Mouse (Mus musculus) embryonic facial prominence, embryonic 14.5 days (tissue): ENCODE measurements at regions not wholly inside any gene's neighbourhood (a gene's known extent, or its start where the extent isn't known, plus 50 kb on each side); places are given as distances from the start of the nearest gene placed in this dataset.
A peak's percentile ranks its signal among the peaks of the same experiment; 100 is the strongest.

Source experiments
- ATAC-seq: fragments of 200-750 bp; cut with Nextera tagmentation; 2 replicates; pipeline ENCODE4 v1.8.0; 2017; ENCODE audit warnings: low read depth, moderate number of reproducible peaks, moderate TSS enrichment
- DNase-seq: peaks from one replicate; pipeline ENCODE4 v3.0.0-alpha.2; 2015; ENCODE audit warnings: low spot score
- H3K27ac ChIP-seq: fragments of 300-500 bp; sonication (generic); replicated peaks from 2 replicates; pipeline ENCODE4 v1.5.1; 2014; ENCODE audit warnings: low read depth, mild to moderate bottlenecking, low read length, moderate library complexity
- H3K27me3 ChIP-seq: fragments of 300-500 bp; sonication (generic); replicated peaks from 2 replicates; pipeline ENCODE4 v1.6.1; 2014; ENCODE audit warnings: low read length; ENCODE audit not compliant: control insufficient read depth, insufficient read depth
- H3K36me3 ChIP-seq: fragments of 300-500 bp; sonication (generic); 2 replicates; pipeline ENCODE4 v1.6.1; 2014; ENCODE audit warnings: low read length, mixed read lengths; ENCODE audit not compliant: control insufficient read depth, insufficient read depth
- H3K4me1 ChIP-seq: fragments of 300-500 bp; sonication (generic); 2 replicates; pipeline ENCODE4 v1.6.1; 2014; ENCODE audit warnings: antibody characterized with exemption, low read length; ENCODE audit not compliant: control insufficient read depth, insufficient read depth
- H3K4me2 ChIP-seq: fragments of 300-500 bp; sonication (generic); 2 replicates; pipeline ENCODE4 v1.6.1; 2014; ENCODE audit warnings: low read depth, mild to moderate bottlenecking, low read length, moderate library complexity, mixed read lengths
- H3K4me3 ChIP-seq: fragments of 300-500 bp; sonication (generic); 2 replicates; pipeline ENCODE4 v1.5.1; 2014; ENCODE audit warnings: low read depth, mild to moderate bottlenecking, low read length
- H3K9ac ChIP-seq: fragments of 300-500 bp; sonication (generic); 2 replicates; pipeline ENCODE4 v1.6.1; 2014; ENCODE audit warnings: low read depth, mild to moderate bottlenecking, low read length, moderate library complexity, mixed read lengths
- H3K9me3 ChIP-seq: fragments of 300-500 bp; sonication (generic); 2 replicates; pipeline ENCODE4 v1.6.1; 2016; ENCODE audit warnings: low read length; ENCODE audit not compliant: control insufficient read depth
- WGBS: fragments of 180-500 bp; shearing (Covaris S2); extraction: QIAGEN DNeasy Blood & Tissue Kit; methylation state at CpG from one replicate; pipeline ENCODE4 v1.1.7; 2014; 5-methylcytosine and 5-hydroxymethylcytosine counted together

- no peak for ATAC-seq
- Histone ChIP-seq H3K27ac (no peak overlapping the region), H3K4me1 (no peaks in the 10 kb centered on the region), H3K4me2 (no peak overlapping the region), H3K9me3 (no peaks in the 10 kb centered on the region), H3K9ac (no peak overlapping the region), H3K4me3 (no peak overlapping the region), H3K27me3 (no peaks in the 10 kb centered on the region), H3K36me3 (no peaks in the 10 kb centered on the region)
- WGBS, result 35% methylated on average over 4 of the region's 4 CpGs
- DNase-seq, result no peak
Observed at GRCm38 (mm10) chr16:42488745-42489144, 148.3 kb upstream of the Gap43 start.

- H3K9me3 ChIP-seq, result no peaks in the 10 kb centered on the region
- no peaks in the 10 kb centered on the region for H3K4me1 ChIP-seq
- ATAC-seq (no peak), DNase-seq (peak; percentile 8)
- H3K27me3 ChIP-seq, result no peaks in the 10 kb centered on the region
- WGBS, result 61% methylated on average over 5 of the region's 5 CpGs
- H3K9ac ChIP-seq, result no peak overlapping the region
- no peak overlapping the region for H3K4me2 ChIP-seq
- no peak overlapping the region for H3K27ac ChIP-seq
- H3K4me3 ChIP-seq, result no peak overlapping the region
- H3K36me3 ChIP-seq, result no peaks in the 10 kb centered on the region
Observed at GRCm38 (mm10) chr16:42479978-42480377, 139.5 kb upstream of the Gap43 start.

- Histone ChIP-seq H3K27me3 (no peaks in the 10 kb centered on the region), H3K9me3 (no peaks in the 10 kb centered on the region), H3K27ac (no peak overlapping the region), H3K9ac (no peak overlapping the region), H3K4me1 (no peaks in the 10 kb centered on the region), H3K4me3 (no peak overlapping the region), H3K4me2 (no peak overlapping the region), H3K36me3 (no peaks in the 10 kb centered on the region)
- WGBS, result 80% methylated on average over 1 of the region's 1 CpGs
- ATAC-seq, result no peak
- DNase-seq, result no peak
Observed at GRCm38 (mm10) chr16:42466976-42467375, 126.5 kb upstream of the Gap43 start.

GRCm38 (mm10) chr16:42456335-42456984, 116.0 kb upstream of the Gap43 start:
- no peak overlapping the region for H3K9ac ChIP-seq
- H3K4me1 ChIP-seq, result no peaks in the 10 kb centered on the region
- H3K27ac ChIP-seq, result no peak overlapping the region
- DNase-seq, result peak; percentile 28
- no peaks in the 10 kb centered on the region for H3K27me3 ChIP-seq
- H3K4me3 ChIP-seq, result no peak overlapping the region
- no peak overlapping the region for H3K4me2 ChIP-seq
- H3K36me3 ChIP-seq, result no peaks in the 10 kb centered on the region
- no peaks in the 10 kb centered on the region for H3K9me3 ChIP-seq
- no peak for ATAC-seq
- WGBS, result 71% methylated on average over 8 of the region's 8 CpGs

GRCm38 (mm10) chr16:42453338-42453737, 112.9 kb upstream of the Gap43 start:
- no peaks in the 10 kb centered on the region for H3K36me3 ChIP-seq
- H3K4me3 ChIP-seq, result no peak overlapping the region
- no peak for ATAC-seq
- WGBS, result 78% methylated on average over 5 of the region's 5 CpGs
- 0 out of 2 replicates have a peak, but pooled peaks cover 3% of the 10 kb centered on the region for H3K9me3 ChIP-seq
- H3K27me3 ChIP-seq, result no peaks in the 10 kb centered on the region
- no peak overlapping the region for H3K4me2 ChIP-seq
- no peak for DNase-seq
- no peak overlapping the region for H3K9ac ChIP-seq
- no peaks in the 10 kb centered on the region for H3K4me1 ChIP-seq
- H3K27ac ChIP-seq, result no peak overlapping the region

GRCm38 (mm10) chr16:42449840-42450444, 109.5 kb upstream of the Gap43 start:
- WGBS, result 77% methylated on average over 8 of the region's 8 CpGs
- H3K9me3 ChIP-seq, result 0 out of 2 replicates have a peak, but pooled peaks cover 3% of the 10 kb centered on the region
- H3K9ac ChIP-seq, result no peak overlapping the region
- H3K27me3 ChIP-seq, result no peaks in the 10 kb centered on the region
- H3K4me2 ChIP-seq, result no peak overlapping the region
- no peaks in the 10 kb centered on the region for H3K36me3 ChIP-seq
- H3K4me3 ChIP-seq, result no peak overlapping the region
- peaks cover 2% of the 10 kb centered on the region for H3K4me1 ChIP-seq
- DNase-seq (no peak), ATAC-seq (no peak)
- H3K27ac ChIP-seq, result no peak overlapping the region

GRCm38 (mm10) chr16:42444863-42445423, 104.5 kb upstream of the Gap43 start:
- no peaks in the 10 kb centered on the region for H3K27me3 ChIP-seq
- H3K9me3 ChIP-seq, result 0 out of 2 replicates have a peak, but pooled peaks cover 3% of the 10 kb centered on the region
- ATAC-seq (peak; percentile 76), DNase-seq (peak; percentile 17)
- 0 out of 2 replicates have a peak overlapping the region, but pooled peaks have one; percentile 12 for H3K4me3 ChIP-seq
- 22% methylated on average over 6 of the region's 6 CpGs for WGBS
- H3K4me1 ChIP-seq, result peaks cover 7% of the 10 kb centered on the region
- H3K9ac ChIP-seq, result no peak overlapping the region
- peak overlapping the region; percentile 46 for H3K4me2 ChIP-seq
- H3K27ac ChIP-seq, result no peak overlapping the region; the same call in 1 of the 2 replicates
- no peaks in the 10 kb centered on the region for H3K36me3 ChIP-seq

- Histone ChIP-seq H3K9ac (no peak overlapping the region), H3K4me1 (peaks cover 7% of the 10 kb centered on the region), H3K36me3 (no peaks in the 10 kb centered on the region), H3K4me3 (0 out of 2 replicates have a peak overlapping the region, but pooled peaks have one; percentile 12), H3K9me3 (0 out of 2 replicates have a peak, but pooled peaks cover 3% of the 10 kb centered on the region), H3K27ac (no peak overlapping the region; the same call in 1 of the 2 replicates), H3K27me3 (no peaks in the 10 kb centered on the region), H3K4me2 (peak overlapping the region; percentile 46)
- ATAC-seq (peak; percentile 41), DNase-seq (peak; percentile 79)
- WGBS, result 35% methylated on average over 10 of the region's 10 CpGs
Observed at GRCm38 (mm10) chr16:42444408-42444862, 104.0 kb upstream of the Gap43 start.
